Mouse (Mus musculus): ENCODE results near the gene Eif4e2.

Eif4e2 gene

GRCm38 (mm10) chr1:87201848-87202247, 11.9 kb upstream of the Eif4e2 start:
- no peak for DNase-seq (ENCODE audit: low spot score)

DNA sequence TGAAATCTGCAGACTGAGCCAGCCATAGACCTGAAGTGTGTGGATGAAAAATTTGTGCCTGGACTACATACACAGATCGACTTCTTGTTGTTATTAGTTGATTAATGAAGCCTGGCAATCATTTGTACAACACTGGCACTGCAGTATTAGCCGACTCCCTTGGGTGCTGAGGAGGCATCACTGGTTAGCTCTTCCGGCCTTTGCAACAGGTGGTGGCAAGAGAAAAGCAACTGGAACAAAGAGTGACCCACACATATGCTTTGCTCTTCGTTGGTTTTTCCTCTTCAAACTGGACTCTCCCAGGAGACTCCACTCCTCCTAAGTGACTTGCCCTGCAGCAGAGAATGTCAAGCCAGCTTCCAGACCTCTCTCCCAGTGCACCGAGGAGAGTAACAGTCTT, 9.9 kb upstream of the Eif4e2 start:
- DNase-seq (ENCODE audit: low spot score): no peak

DNA sequence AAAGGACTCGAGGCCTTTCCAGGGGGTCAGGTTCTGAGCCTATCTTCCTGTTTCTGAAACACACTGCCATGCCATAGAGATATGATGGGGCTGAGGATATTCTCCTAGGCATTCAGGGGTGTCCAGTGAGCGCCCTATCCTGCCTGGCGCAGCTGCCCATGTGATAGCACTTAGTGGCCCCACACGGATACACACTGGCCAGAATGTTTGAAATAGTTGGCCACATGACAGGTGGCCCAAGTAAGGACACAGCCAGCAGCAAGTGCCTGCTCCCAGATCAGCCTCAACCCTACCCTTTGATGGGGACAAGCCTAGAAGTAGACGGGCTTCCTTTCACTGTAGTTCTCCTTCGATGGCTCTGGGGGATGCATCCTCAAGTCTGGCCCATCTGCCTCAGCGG, 9.2 kb upstream of the Eif4e2 start, which contains the start of gene Chrng:
Chrng (plus strand) TSS at position 193 of the 400 bp plus-strand sequence.
- DNase-seq (ENCODE audit: low spot score): no peak

GRCm38 (mm10) chr1:87205038-87205437, 8.7 kb upstream of the Eif4e2 start:
- DNase-seq (ENCODE audit: low spot score): no peak

- DNase-seq (ENCODE audit: low spot score): no peak
These were observed 8.2 kb upstream of the Eif4e2 start for GRCm38 (mm10) chr1:87205502-87205901.

DNA sequence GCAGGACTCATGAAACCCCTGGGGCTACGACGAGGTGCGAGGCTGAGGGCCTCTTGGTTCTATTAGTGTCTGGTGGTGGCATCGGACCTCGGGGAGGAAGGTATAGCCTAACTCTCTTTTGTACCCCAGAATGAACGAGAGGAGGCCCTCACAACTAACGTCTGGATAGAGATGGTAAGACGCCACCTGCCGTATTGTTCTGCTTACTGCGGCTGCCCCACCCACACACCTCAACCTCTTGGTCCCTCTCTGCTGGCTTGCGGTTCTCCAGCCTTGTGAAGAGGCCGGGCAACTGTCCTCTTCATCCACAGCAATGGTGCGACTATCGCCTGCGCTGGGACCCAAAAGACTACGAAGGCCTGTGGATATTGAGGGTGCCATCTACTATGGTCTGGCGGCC, 7.4 kb upstream of the Eif4e2 start:
- no peak for DNase-seq (ENCODE audit: low spot score)

DNA sequence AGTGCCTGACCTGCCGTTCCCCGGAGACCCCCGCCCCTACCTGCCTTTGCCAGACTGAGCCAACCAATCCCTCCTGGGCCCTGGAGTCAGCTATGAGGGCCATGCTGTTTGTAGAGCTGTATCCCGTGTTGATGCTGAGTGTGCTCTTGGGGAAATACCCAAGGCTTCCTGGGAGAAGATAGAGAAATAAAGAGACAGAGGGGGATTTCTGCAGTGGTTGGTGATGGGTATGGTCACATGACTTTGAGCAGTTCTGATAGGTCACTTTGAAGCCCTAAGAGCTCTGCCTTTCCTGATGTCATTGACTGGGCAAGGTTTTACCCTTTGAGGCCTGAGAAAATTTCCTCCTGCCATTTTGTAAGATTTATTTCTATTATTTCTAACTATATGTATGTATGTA, 2.3 kb upstream of the Eif4e2 start:
- DNase-seq (ENCODE audit: low spot score): no peak

GRCm38 (mm10) chr1:87214748-87215147, 1.0 kb downstream of the Eif4e2 start:
- no peak for DNase-seq (ENCODE audit: low spot score)

- DNase-seq (ENCODE audit: low spot score): no peak
These were observed 4.2 kb downstream of the Eif4e2 start for GRCm38 (mm10) chr1:87217938-87218337.

GRCm38 (mm10) chr1:87225739-87226138, 12.0 kb downstream of the Eif4e2 start:
- no peak for DNase-seq (ENCODE audit: low spot score)

DNA sequence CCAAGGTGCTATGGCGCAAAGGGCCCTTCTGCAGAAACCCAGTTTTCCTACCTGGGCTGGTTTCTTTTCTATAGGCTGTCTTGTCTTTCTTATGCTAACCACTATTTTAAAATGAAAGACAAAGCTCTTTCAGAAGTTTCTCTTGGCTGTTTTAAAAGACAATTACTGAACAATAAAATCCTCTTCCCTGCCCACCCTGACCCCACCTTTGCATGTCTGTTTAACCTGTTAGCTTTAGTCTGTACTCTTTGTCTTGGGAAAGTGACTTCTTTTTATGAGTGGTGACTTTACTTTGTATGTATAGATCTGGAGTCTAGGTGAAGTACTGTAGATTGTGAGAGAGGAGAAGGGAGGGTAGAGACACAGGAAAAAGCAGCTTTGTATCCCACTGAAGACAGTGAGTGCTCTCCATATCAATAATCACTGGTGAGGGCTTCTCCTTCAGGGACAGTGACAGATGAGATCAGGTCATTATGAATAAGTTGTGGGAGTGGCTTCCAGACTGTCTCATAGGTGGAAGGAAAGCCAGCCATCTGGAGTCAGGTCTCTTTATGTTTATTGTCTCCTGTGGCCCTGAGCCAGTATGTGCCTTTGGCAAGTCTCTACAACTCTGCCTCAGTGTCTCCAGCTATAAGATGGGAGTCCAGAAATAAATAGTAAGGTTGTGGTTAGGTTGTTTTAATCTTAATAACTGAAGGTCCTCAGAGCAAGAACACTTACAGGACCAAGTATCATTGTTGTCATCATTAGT, 12.9 kb downstream of the Eif4e2 start:
- no peak for DNase-seq (ENCODE audit: low spot score)

DNA sequence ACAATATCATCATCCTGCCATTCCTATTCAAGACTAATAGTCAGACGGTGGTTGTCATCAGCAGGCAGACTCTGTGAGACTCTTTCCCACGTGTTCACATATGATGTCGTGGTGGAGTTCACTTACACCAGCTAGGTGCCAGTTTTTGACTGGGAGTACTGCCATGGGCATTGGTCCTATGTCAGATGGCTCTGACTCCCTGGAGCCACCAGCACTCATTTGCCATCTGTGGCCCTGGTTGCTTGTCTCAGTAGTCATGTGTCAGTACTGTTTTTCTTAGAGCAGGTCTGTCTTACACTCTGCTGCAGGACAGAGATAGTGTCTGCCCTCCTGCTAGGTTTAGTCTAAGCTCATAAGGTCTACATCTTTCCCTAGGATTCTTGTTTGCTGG, 13.4 kb downstream of the Eif4e2 start:
- no peak for DNase-seq (ENCODE audit: low spot score)

DNA sequence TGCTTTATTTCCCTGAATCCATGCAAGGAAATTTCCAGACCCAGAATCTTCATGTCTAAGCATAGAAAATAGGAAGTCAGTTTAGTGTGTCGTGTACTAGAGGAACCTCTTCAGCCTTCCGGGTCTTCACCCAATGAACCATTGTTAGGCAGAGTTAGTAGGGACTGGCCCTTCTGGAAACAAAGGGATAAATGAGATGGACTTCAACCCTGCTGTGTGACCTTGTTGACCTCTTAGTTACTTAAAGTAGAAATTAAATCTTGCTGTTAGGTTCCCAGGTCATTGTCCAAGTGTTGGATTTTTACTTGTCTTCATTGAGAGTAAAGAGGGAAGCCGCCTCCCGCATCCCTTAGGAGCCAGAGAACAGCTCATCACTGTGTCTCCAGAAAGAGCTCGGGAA, 16.9 kb downstream of the Eif4e2 start:
- DNase-seq (ENCODE audit: low spot score): no peak

GRCm38 (mm10) chr1:87232197-87232596, 18.5 kb downstream of the Eif4e2 start:
- no peak for DNase-seq (ENCODE audit: low spot score)

- no peak for DNase-seq (ENCODE audit: low spot score)
These were observed 25.3 kb downstream of the Eif4e2 start for GRCm38 (mm10) chr1:87239056-87239455.

GRCm38 (mm10) chr1:87243021-87243420, 29.3 kb downstream of the Eif4e2 start:
- no peak for DNase-seq (ENCODE audit: low spot score)

GRCm38 (mm10) chr1:87245430-87245829, 31.7 kb downstream of the Eif4e2 start:
- DNase-seq (ENCODE audit: low spot score): no peak

DNA sequence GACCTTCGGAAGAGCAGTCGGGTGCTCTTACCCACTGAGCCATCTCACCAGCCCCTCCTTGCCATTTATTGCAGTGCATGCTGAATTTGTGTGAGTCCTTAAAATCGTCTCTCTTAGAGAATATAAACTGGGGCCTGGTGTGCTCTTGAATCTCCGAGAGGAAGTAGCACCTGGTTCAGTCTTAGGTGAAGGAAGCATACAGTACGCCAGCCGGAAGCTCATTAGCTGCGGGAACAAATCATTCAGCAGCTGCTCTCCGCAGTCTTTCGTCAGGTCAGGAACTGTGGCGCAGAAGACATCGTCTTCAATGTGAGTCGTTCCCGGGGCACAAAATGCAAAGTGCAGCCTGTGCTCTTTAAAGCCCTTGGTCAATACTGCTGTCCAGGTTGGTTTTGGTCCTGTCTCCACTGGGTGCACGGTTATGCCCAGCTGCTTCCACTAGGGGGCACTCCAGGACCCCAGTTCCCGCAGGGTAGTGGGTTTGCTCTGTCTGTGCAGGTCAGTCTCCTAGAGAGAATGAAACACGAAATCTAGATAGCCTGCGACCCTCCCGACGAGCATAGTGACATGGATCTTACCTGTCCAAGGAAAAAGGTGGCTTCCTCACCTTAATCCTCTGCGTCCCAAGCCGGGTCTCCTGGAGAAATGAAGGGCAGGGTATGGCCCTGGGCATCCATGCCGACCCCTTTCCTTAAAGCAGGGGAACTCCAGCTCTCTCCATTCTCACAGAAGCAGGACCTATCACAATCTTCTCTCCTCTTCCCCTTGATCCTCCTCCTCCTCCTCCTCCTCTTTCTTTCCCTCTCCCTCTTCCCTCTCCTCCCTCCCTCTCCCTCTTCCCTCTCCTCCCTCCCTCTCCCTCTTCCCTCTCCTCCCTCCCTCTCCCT, 32.5 kb downstream of the Eif4e2 start:
- peak; percentile 58 for DNase-seq (ENCODE audit: low spot score)

- DNase-seq (ENCODE audit: low spot score): no peak
These were observed 38.4 kb downstream of the Eif4e2 start for GRCm38 (mm10) chr1:87252040-87252609.

DNA sequence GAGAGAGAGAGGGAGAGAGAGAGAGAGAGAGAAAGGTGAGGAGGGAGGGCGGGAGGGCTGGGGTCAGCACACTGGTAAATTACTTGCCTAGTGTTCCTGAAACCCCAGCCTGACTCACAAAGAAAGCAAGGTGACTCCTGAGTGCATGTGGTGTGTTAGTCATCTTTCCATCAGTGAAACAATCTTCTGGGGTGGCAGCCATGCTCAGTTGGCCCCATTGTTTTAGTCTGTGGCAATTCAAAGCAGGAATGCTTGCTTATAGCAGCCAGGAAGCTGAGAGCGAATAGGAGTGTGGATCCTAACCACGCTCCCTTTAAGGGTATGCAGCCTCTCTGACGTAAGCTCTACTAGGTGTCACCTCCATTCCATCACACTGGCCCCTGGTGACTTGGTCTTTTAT, 41.5 kb downstream of the Eif4e2 start:
- DNase-seq (ENCODE audit: low spot score): no peak

- no peak for DNase-seq (ENCODE audit: low spot score)
These were observed 44.0 kb downstream of the Eif4e2 start for GRCm38 (mm10) chr1:87257691-87258090.

DNA sequence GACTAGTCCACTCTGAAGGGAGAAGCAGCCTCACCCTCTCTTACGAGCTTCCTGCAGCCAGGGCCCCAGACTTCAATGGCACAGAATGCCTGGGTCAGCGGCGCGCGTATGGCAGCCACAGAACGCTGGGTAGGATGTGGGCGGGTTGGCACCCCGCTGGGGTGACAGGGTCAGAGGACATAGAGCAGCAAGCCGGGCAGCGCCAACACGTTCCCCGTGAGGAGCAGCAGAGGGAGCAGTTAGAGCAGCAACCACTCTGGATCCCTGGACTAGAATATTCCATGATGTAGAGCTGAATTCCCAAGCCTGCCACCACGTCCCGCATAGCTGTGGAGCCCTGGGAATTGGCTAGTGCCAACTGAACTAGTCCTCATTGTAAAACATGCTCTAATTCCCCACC, 44.8 kb downstream of the Eif4e2 start:
- DNase-seq (ENCODE audit: low spot score): no peak

GRCm38 (mm10) chr1:87259316-87259715, 45.6 kb downstream of the Eif4e2 start:
- DNase-seq (ENCODE audit: low spot score): no peak
